Mouse (Mus musculus) ZHBTc4 (cell line): ENCODE data around the gene Eef2.
A peak's percentile ranks its signal among the peaks of the same experiment; 100 is the strongest.

ENCODE experiments used
- DNase-seq: peaks from one replicate; pipeline ENCODE4 v3.0.0-alpha.2; 2011; ENCODE audit warnings: low read depth, low spot score

Gene Eef2

GRCm38 (mm10) chr10:81200141-81200540 lies 23.7 kb downstream of the Eef2 start:
- no peak for DNase-seq

- no peak for DNase-seq
Observed at GRCm38 (mm10) chr10:81200605-81201287, 24.3 kb downstream of the Eef2 start.

GRCm38 (mm10) chr10:81201807-81202758 lies 25.7 kb downstream of the Eef2 start, which contains the start of gene Nmrk2:
Gene Nmrk2 (minus strand): TSS chr10:81202051.
- DNase-seq, result no peak

GRCm38 (mm10) chr10:81202978-81203720 lies 26.7 kb downstream of the Eef2 start:
- no peak for DNase-seq

GRCm38 (mm10) chr10:81204137-81204536 lies 27.7 kb downstream of the Eef2 start:
- no peak for DNase-seq

- no peak for DNase-seq
Observed at GRCm38 (mm10) chr10:81210154-81210553, 33.7 kb downstream of the Eef2 start.

- DNase-seq, result no peak
Observed at GRCm38 (mm10) chr10:81216260-81216659, 39.8 kb downstream of the Eef2 start.

- no peak for DNase-seq
Observed at GRCm38 (mm10) chr10:81216810-81217209, 40.4 kb downstream of the Eef2 start.

GRCm38 (mm10) chr10:81217267-81217666 lies 40.8 kb downstream of the Eef2 start:
- DNase-seq, result peak; percentile 43

GRCm38 (mm10) chr10:81217964-81218363 lies 41.5 kb downstream of the Eef2 start:
- peak; percentile 75 for DNase-seq

GRCm38 (mm10) chr10:81221402-81222015 lies 45.1 kb downstream of the Eef2 start:
- DNase-seq, result no peak

GRCm38 (mm10) chr10:81223731-81224130 lies 47.3 kb downstream of the Eef2 start:
- DNase-seq, result peak; percentile 63

GRCm38 (mm10) chr10:81229735-81230437 lies 53.5 kb downstream of the Eef2 start:
- DNase-seq, result no peak

- peak; percentile 51 for DNase-seq
Observed at GRCm38 (mm10) chr10:81230438-81231332, 54.3 kb downstream of the Eef2 start, which contains the start of gene Atcay. Gene Atcay (minus strand): TSS chr10:81230833.

- DNase-seq, result no peak
Observed at GRCm38 (mm10) chr10:81231436-81231835, 55.0 kb downstream of the Eef2 start.
